Mouse (Mus musculus) embryonic facial prominence, embryonic 14.5 days (tissue): ENCODE measurements around the gene Tm4sf5. TPM values are rescaled to one million over a fixed set of nuclear protein-coding genes. Genes with fewer than 3 reads are reported as not detected.

Source experiments
- ATAC-seq: fragments of 200-750 bp; cut with Nextera tagmentation; 2 replicates; pipeline ENCODE4 v1.8.0; 2017; ENCODE audit warnings: low read depth, moderate number of reproducible peaks, moderate TSS enrichment
- DNase-seq: peaks from one replicate; pipeline ENCODE4 v3.0.0-alpha.2; 2015; ENCODE audit warnings: low spot score
- H3K27ac ChIP-seq: fragments of 300-500 bp; sonication (generic); replicated peaks from 2 replicates; pipeline ENCODE4 v1.5.1; 2014; ENCODE audit warnings: low read depth, mild to moderate bottlenecking, low read length, moderate library complexity
- H3K27me3 ChIP-seq: fragments of 300-500 bp; sonication (generic); replicated peaks from 2 replicates; pipeline ENCODE4 v1.6.1; 2014; ENCODE audit warnings: low read length; ENCODE audit not compliant: control insufficient read depth, insufficient read depth
- H3K36me3 ChIP-seq: fragments of 300-500 bp; sonication (generic); 2 replicates; pipeline ENCODE4 v1.6.1; 2014; ENCODE audit warnings: low read length, mixed read lengths; ENCODE audit not compliant: control insufficient read depth, insufficient read depth
- H3K4me1 ChIP-seq: fragments of 300-500 bp; sonication (generic); 2 replicates; pipeline ENCODE4 v1.6.1; 2014; ENCODE audit warnings: antibody characterized with exemption, low read length; ENCODE audit not compliant: control insufficient read depth, insufficient read depth
- H3K4me2 ChIP-seq: fragments of 300-500 bp; sonication (generic); 2 replicates; pipeline ENCODE4 v1.6.1; 2014; ENCODE audit warnings: low read depth, mild to moderate bottlenecking, low read length, moderate library complexity, mixed read lengths
- H3K4me3 ChIP-seq: fragments of 300-500 bp; sonication (generic); 2 replicates; pipeline ENCODE4 v1.5.1; 2014; ENCODE audit warnings: low read depth, mild to moderate bottlenecking, low read length
- H3K9ac ChIP-seq: fragments of 300-500 bp; sonication (generic); 2 replicates; pipeline ENCODE4 v1.6.1; 2014; ENCODE audit warnings: low read depth, mild to moderate bottlenecking, low read length, moderate library complexity, mixed read lengths
- H3K9me3 ChIP-seq: fragments of 300-500 bp; sonication (generic); 2 replicates; pipeline ENCODE4 v1.6.1; 2016; ENCODE audit warnings: low read length; ENCODE audit not compliant: control insufficient read depth
- WGBS: fragments of 180-500 bp; shearing (Covaris S2); extraction: QIAGEN DNeasy Blood & Tissue Kit; methylation state at CpG from one replicate; pipeline ENCODE4 v1.1.7; 2014; 5-methylcytosine and 5-hydroxymethylcytosine counted together
- polyA plus RNA-seq: library from polyadenylated mRNA; unstranded; fragments of >200 nt; fragmentation: Nextera tagmentation; extraction: Ambion mirVana; gene quantifications from 2 replicates; pipeline ENCODE4 v1.2.1, GENCODE M21; 2014

Gene Tm4sf5
- polyA plus RNA-seq, 1 experiment from 2014 or later = not detected

DNA sequence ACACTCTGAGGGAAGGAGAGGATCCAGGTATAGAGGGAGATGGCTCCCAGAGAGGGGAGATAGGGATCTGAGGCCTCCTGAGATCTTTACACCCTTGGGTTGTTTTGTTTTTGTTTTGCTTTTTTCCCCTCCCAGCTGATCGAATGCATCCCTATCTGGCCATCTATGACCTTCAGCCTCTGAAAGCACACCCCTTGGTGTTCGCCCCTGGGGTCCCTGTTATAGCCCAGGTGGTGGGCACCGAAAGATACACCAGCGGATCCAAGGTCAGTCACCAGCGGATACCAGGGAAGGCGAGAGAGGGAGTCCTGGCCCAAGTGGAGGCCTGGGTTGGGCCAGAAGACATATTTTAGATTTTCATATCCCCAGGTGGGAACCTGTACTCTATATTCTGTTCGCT, 35.9 kb downstream of the Tm4sf5 start:
- peak overlapping the region; percentile 65 for H3K4me3 ChIP-seq
- no peaks in the 10 kb centered on the region for H3K27me3 ChIP-seq
- no peak for ATAC-seq
- no peaks in the 10 kb centered on the region for H3K4me1 ChIP-seq
- no peak for DNase-seq
- H3K36me3 ChIP-seq = no peaks in the 10 kb centered on the region
- WGBS = 82% methylated on average over 7 of the region's 7 CpGs
- H3K9me3 ChIP-seq = no peaks in the 10 kb centered on the region
- peak overlapping the region; percentile 83 for H3K4me2 ChIP-seq
- no peak overlapping the region for H3K27ac ChIP-seq
- peak overlapping the region; percentile 71; the same call in 1 of the 2 replicates for H3K9ac ChIP-seq

DNA sequence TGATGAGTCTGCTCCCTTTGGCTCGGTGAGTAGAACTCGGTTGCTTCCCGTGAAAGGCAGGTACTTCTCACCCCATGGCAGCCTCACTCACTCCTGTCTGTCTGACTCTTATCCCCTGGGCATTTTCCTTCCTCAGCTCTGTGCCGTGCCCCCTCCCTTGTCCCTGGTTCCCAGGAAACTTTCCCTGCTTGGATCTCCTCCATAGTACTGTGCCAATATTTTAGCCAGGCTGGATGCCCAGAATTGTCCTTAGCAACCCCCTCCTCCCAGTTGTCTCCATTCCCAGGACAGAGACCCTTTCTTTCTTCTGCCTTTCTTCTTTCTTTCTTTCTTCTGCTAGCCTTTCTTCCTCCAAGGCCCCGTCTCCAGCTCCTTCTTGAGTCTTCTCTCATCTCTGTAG, 36.4 kb downstream of the Tm4sf5 start:
- H3K36me3 ChIP-seq = no peaks in the 10 kb centered on the region
- no peak overlapping the region for H3K27ac ChIP-seq
- 65% methylated on average over 5 of the region's 5 CpGs for whole genome bisulfite sequencing
- DNase-seq (no peak), ATAC-seq (no peak)
- H3K9ac ChIP-seq = no peak overlapping the region
- no peaks in the 10 kb centered on the region for H3K27me3 ChIP-seq
- no peaks in the 10 kb centered on the region for H3K9me3 ChIP-seq
- H3K4me3 ChIP-seq = peak overlapping the region; percentile 3; the same call in 1 of the 2 replicates
- H3K4me1 ChIP-seq = no peaks in the 10 kb centered on the region
- no peak overlapping the region for H3K4me2 ChIP-seq

DNA sequence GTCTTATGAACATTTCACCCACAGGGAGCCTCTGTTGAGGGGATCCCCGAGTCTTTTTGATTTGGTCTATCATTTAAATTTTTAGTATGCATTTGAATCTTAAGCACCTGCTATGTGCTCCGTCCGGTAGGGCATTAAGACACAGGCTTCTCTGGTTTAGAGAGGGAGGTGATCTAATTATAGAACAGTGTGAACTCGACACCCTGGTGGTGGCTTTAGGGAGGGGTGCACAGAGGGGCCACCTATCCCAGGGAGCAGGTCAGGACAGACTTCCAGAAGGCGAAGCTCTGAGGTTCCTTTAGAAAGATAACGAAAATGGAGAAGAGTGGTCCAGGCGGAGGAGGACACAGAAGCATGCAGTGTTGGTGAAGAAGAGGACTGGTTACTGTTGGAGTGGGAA, 39.5 kb downstream of the Tm4sf5 start:
- ATAC-seq (no peak), DNase-seq (no peak)
- Histone ChIP-seq H3K36me3 (no peaks in the 10 kb centered on the region), H3K4me1 (no peaks in the 10 kb centered on the region), H3K27ac (no peak overlapping the region), H3K4me2 (no peak overlapping the region), H3K27me3 (no peaks in the 10 kb centered on the region), H3K4me3 (no peak overlapping the region), H3K9me3 (no peaks in the 10 kb centered on the region), H3K9ac (no peak overlapping the region)
- 59% methylated on average over 7 of the region's 7 CpGs for WGBS

DNA sequence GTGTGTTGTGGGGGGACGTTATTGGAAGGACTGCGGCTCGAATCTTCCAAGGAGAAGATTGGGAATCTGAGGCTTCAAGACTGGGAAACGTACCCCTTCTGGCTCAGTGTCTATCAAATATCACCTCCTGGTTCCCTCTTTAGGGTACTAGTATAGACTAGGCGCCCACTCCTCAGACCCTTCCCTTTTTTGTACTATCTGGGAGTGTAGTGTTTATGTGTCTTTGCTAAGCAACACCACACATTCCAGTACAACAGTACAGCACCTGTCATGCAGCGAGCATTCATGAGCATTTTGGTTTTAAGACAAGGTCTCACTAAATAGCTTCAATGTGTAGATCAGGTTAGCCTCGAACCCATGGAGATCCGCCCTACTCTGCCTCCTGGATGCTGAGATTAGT, 46.5 kb downstream of the Tm4sf5 start:
- no peaks in the 10 kb centered on the region for H3K9me3 ChIP-seq
- no peak overlapping the region for H3K9ac ChIP-seq
- H3K27ac ChIP-seq = no peak overlapping the region
- H3K36me3 ChIP-seq = no peaks in the 10 kb centered on the region
- 87% methylated on average over 8 of the region's 8 CpGs for WGBS
- H3K4me2 ChIP-seq = no peak overlapping the region
- no peak overlapping the region for H3K4me3 ChIP-seq
- H3K4me1 ChIP-seq = no peaks in the 10 kb centered on the region
- no peaks in the 10 kb centered on the region for H3K27me3 ChIP-seq
- ATAC-seq = no peak
- DNase-seq = no peak

DNA sequence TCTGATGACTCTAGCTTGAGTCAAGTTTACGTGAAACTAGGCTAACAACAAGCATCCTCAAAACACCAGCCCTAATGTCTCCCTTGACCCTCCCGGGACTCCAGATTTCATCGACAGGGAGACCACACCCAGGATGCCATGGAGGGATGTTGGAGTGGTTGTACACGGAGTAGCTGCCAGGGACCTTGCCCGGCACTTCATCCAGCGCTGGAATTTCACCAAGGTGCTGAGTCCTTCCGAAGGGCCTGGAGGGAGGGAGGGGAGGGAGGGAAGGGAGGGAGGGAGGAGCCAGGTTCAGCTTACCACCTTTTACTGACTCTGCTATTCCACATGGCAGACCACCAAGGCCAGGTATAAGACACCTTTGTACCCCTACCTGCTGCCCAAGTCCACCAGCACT, 48.9 kb downstream of the Tm4sf5 start:
- no peak for ATAC-seq

DNA sequence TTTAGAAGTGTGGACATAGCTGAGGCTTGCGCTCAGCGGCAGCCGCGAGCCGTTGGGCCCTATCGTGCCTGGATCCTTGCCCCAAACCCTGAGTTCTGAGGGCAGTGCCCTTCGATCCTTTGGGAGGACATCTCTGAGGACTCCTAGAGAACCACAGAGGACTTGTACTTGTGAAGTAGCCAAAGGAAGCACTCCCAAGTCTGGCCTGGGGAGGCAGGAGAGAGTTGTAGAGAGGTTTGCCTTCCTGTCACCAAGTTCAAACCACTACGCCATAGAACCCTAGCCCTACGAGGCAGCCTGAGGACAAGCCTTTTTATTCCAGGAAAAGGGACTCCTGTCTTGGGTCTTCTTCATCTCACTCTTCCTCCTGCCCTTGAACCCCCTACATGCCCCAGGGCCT, 52.5 kb downstream of the Tm4sf5 start:
- no peak overlapping the region for H3K4me2 ChIP-seq
- no peak overlapping the region for H3K4me3 ChIP-seq
- H3K27ac ChIP-seq = no peak overlapping the region
- H3K4me1 ChIP-seq = no peaks in the 10 kb centered on the region
- WGBS = 90% methylated on average over 9 of the region's 9 CpGs
- no peaks in the 10 kb centered on the region for H3K27me3 ChIP-seq
- H3K9me3 ChIP-seq = no peaks in the 10 kb centered on the region
- no peak for DNase-seq
- no peak for ATAC-seq
- H3K36me3 ChIP-seq = no peaks in the 10 kb centered on the region
- H3K9ac ChIP-seq = no peak overlapping the region

More for the DNA sequence above, 48.9 kb downstream of the Tm4sf5 start:
- 38% methylated on average over 3 of the region's 7 CpGs for WGBS
- H3K4me3 ChIP-seq = no peak overlapping the region
- H3K4me2 ChIP-seq = no peak overlapping the region
- H3K27me3 ChIP-seq = no peaks in the 10 kb centered on the region
- no peaks in the 10 kb centered on the region for H3K36me3 ChIP-seq
- no peaks in the 10 kb centered on the region for H3K4me1 ChIP-seq
- H3K27ac ChIP-seq = no peak overlapping the region
- DNase-seq = no peak
- no peaks in the 10 kb centered on the region for H3K9me3 ChIP-seq
- H3K9ac ChIP-seq = no peak overlapping the region

Other genes starting within 250 kb of the Tm4sf5 start
- 5.8 and 6.4 TPM in 2 replicates for gene Alox12, start 249.9 kb upstream of the Tm4sf5 start, polyA plus RNA-seq
- 1.9 and 2.1 TPM in 2 replicates for gene Alox12e, start 182.6 kb upstream of the Tm4sf5 start, polyA plus RNA-seq
- 1.1 and 2.2 TPM in 2 replicates for gene Alox15, start 153.2 kb upstream of the Tm4sf5 start, polyA plus RNA-seq
- gene Pelp1, start 95.2 kb upstream of the Tm4sf5 start, polyA plus RNA-seq = 29.8 and 36.2 TPM in 2 replicates
- gene Arrb2, start 72.6 kb upstream of the Tm4sf5 start, polyA plus RNA-seq = 19.0 and 24.1 TPM in 2 replicates
- gene Med11, start 53.3 kb upstream of the Tm4sf5 start, polyA plus RNA-seq = 37.0 and 40.6 TPM in 2 replicates
- 0.31 and 0.85 TPM in 2 replicates for gene Zmynd15, start 45.8 kb upstream of the Tm4sf5 start, polyA plus RNA-seq
- 5.7 and 6.0 TPM in 2 replicates for gene Cxcl16, start 45.3 kb upstream of the Tm4sf5 start, polyA plus RNA-seq
- gene Vmo1, start 9.4 kb downstream of the Tm4sf5 start, polyA plus RNA-seq = 0.54 and 0.98 TPM in 2 replicates
- gene Gltpd2, start 14.0 kb downstream of the Tm4sf5 start, polyA plus RNA-seq = 0.53 and 0.84 TPM in 2 replicates
- 706 and 727 TPM in 2 replicates for gene Psmb6, start 20.1 kb downstream of the Tm4sf5 start, polyA plus RNA-seq
- gene Gm40193, start 27.7 kb downstream of the Tm4sf5 start, polyA plus RNA-seq = 1.1 and 2.7 TPM in 2 replicates
- gene Pld2, start 34.8 kb downstream of the Tm4sf5 start, polyA plus RNA-seq = 9.2 and 9.5 TPM in 2 replicates
- 17.2 and 18.3 TPM in 2 replicates for gene Mink1, start 57.6 kb downstream of the Tm4sf5 start, polyA plus RNA-seq
- not detected in 2 replicates for gene 4930544D05Rik, start 110.6 kb downstream of the Tm4sf5 start, polyA plus RNA-seq
- 0.51 and 0.58 TPM in 2 replicates for gene Chrne, start 114.0 kb downstream of the Tm4sf5 start, polyA plus RNA-seq
- 0.38 and 0.60 TPM in 2 replicates for gene Gp1ba, start 133.9 kb downstream of the Tm4sf5 start, polyA plus RNA-seq
- gene Rnf167, start 142.0 kb downstream of the Tm4sf5 start, polyA plus RNA-seq = 100 and 105 TPM in 2 replicates
- gene Slc25a11, start 142.2 kb downstream of the Tm4sf5 start, polyA plus RNA-seq = 147 and 165 TPM in 2 replicates
- 1,605 and 1,712 TPM in 2 replicates for gene Pfn1, start 149.4 kb downstream of the Tm4sf5 start, polyA plus RNA-seq
- 165 and 289 TPM in 2 replicates for gene Eno3, start 152.0 kb downstream of the Tm4sf5 start, polyA plus RNA-seq
- gene Spag7, start 164.2 kb downstream of the Tm4sf5 start, polyA plus RNA-seq = 88.9 and 97.1 TPM in 2 replicates
- gene Camta2, start 182.9 kb downstream of the Tm4sf5 start, polyA plus RNA-seq = 12.6 and 12.8 TPM in 2 replicates
- gene Inca1, start 194.9 kb downstream of the Tm4sf5 start, polyA plus RNA-seq = 1.1 TPM in 2 replicates
- gene Kif1c, start 195.3 kb downstream of the Tm4sf5 start, polyA plus RNA-seq = 14.4 and 14.8 TPM in 2 replicates